Mouse (Mus musculus) forebrain, embryonic 13.5 days (tissue): ENCODE measurements around the gene Cd276. TPM values are rescaled to one million over a fixed set of nuclear protein-coding genes. Genes with fewer than 3 reads are reported as not detected.

Experiments
- ATAC-seq: fragments of 200-750 bp; cut with Nextera tagmentation; 2 replicates; pipeline ENCODE4 v1.8.0; 2017
- H3K27ac ChIP-seq: fragments of 300-500 bp; sonication (generic); 2 replicates; pipeline ENCODE4 v1.5.1; 2015; ENCODE audit warnings: inconsistent platforms, mild to moderate bottlenecking, moderate library complexity
- H3K27me3 ChIP-seq: fragments of 300-500 bp; sonication (generic); 2 replicates; pipeline ENCODE4 v1.6.1; 2015; ENCODE audit warnings: mild to moderate bottlenecking, inconsistent platforms
- H3K36me3 ChIP-seq: fragments of 300-500 bp; sonication (generic); 2 replicates; pipeline ENCODE4 v1.6.1; 2015; ENCODE audit warnings: mild to moderate bottlenecking, inconsistent platforms; ENCODE audit not compliant: poor library complexity, severe bottlenecking
- H3K4me1 ChIP-seq: fragments of 300-500 bp; sonication (generic); 2 replicates; pipeline ENCODE4 v1.6.1; 2015; ENCODE audit warnings: inconsistent platforms
- H3K4me2 ChIP-seq: fragments of 300-500 bp; sonication (generic); 2 replicates; pipeline ENCODE4 v1.6.1; 2015; ENCODE audit warnings: inconsistent platforms, mild to moderate bottlenecking, moderate library complexity
- H3K4me3 ChIP-seq: fragments of 300-500 bp; sonication (generic); 2 replicates; pipeline ENCODE4 v1.5.1; 2015; ENCODE audit warnings: mild to moderate bottlenecking, inconsistent platforms
- H3K9ac ChIP-seq: fragments of 300-500 bp; sonication (generic); 2 replicates; pipeline ENCODE4 v1.6.1; 2015; ENCODE audit warnings: mild to moderate bottlenecking, inconsistent platforms
- H3K9me3 ChIP-seq: fragments of 300-500 bp; sonication (generic); replicated peaks from 2 replicates; pipeline ENCODE4 v1.6.1; 2016; ENCODE audit warnings: inconsistent platforms
- WGBS: fragments of 180-500 bp; shearing (Covaris S2); methylation state at CpG from one replicate; pipeline ENCODE4 v1.1.7; 2015; 5-methylcytosine and 5-hydroxymethylcytosine counted together
- polyA plus RNA-seq: library from polyadenylated mRNA; unstranded; fragments of >200 nt; fragmentation: Nextera tagmentation; extraction: Ambion mirVana; gene quantifications from 2 replicates; pipeline ENCODE4 v1.2.1, GENCODE M21; 2015

Cd276 gene
- polyA plus RNA-seq, 1 experiment from 2014 or later = 23.0 TPM

DNA sequence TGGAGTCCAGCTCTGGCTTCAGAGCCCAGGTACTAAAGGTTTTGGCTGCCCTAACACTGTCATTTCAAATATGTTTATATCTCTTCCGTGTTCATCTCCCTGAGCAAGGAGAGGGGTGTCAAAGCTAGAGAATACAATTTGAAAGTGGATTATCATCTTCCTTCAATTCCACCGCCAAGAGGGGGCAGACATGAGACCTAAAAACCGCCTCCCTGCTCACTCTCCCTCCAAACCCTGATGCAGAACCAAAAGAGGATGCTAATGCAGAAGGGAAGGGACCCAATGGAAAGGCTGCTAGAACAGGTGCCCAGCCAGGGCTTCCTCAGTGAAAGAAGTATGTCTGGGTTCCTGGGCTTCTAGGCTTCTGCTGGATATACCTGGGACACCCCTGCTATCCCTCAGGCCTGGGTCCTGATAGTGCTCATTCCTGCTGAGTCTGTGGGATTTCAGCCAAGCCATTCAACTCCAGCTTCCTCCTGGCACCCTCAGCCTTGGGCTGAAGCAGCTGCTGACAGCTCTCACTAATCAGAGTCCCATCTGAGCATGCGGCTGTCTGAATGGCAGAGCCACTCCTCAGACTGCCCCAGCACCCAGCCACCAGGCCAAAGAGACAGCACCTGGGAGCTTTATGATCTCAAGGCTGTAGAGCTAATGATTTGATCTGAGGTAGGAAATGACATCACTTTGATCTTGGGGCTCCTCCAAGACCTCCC is 58.6 kb downstream of the Cd276 start:
- 34% methylated on average over 4 of the region's 4 CpGs for WGBS
- H3K27ac ChIP-seq = peak overlapping the region; percentile 51
- no peak overlapping the region for H3K9ac ChIP-seq
- no peaks in the 10 kb centered on the region for H3K27me3 ChIP-seq
- H3K4me1 ChIP-seq = peaks cover 18% of the 10 kb centered on the region
- H3K4me2 ChIP-seq = no peak overlapping the region
- ATAC-seq = no peak
- peaks cover 23% of the 10 kb centered on the region for H3K36me3 ChIP-seq
- H3K9me3 ChIP-seq = no peaks in the 10 kb centered on the region
- no peak overlapping the region for H3K4me3 ChIP-seq

DNA sequence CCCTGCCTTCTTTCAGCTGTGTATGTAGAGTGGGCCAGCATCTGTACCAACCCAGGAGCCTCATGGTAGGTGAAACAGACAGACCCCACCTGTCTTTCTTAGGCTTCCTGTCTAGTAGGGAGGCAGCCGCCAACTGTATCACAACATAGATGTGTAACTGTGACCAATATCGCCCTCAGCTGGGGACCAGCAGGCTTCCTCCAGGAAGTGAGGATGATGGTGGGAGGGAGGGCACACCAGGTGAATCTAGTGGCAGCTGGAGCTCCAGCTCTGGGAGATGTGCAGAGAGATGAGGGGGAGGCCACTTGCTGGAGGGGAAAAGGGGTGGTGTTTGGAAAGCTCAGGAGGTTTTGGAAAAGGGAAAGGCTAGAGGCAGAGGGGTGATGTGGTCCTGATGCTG is 60.2 kb downstream of the Cd276 start:
- Histone ChIP-seq H3K4me3 (no peak overlapping the region), H3K9me3 (no peaks in the 10 kb centered on the region), H3K36me3 (peaks cover 23% of the 10 kb centered on the region), H3K4me1 (peaks cover 34% of the 10 kb centered on the region), H3K4me2 (no peak overlapping the region), H3K27me3 (peaks cover 2% of the 10 kb centered on the region; the same call in 1 of the 2 replicates), H3K27ac (no peak overlapping the region; the same call in 1 of the 2 replicates), H3K9ac (no peak overlapping the region)
- no peak for ATAC-seq
- WGBS = 78% methylated on average over 2 of the region's 2 CpGs

DNA sequence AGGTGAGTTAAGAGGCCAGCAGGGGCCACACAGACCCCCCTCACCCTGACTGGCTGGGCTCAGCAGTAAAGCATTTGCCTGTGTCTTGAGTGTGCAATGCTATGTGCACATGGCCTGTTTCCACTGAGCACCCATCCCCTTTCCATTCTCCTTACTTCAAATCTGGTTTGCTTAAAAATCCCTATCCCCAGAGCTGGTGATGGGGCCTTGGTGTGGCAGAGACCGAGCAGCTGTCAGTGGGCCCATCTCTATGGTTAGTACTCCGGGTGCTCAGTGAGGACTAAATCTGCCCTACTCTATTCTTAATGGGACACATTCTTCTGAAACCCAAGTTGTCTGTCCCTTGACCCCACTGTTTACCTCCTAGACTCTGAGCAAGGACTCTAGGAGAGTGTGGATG is 64.8 kb downstream of the Cd276 start:
- H3K9ac ChIP-seq = peak overlapping the region; percentile 76
- no peaks in the 10 kb centered on the region for H3K9me3 ChIP-seq
- ATAC-seq = no peak
- peak overlapping the region; percentile 96 for H3K4me2 ChIP-seq
- peaks cover 17% of the 10 kb centered on the region; the same call in 1 of the 2 replicates for H3K36me3 ChIP-seq
- 74% methylated on average over 2 of the region's 2 CpGs for WGBS
- no peak overlapping the region for H3K27ac ChIP-seq
- H3K27me3 ChIP-seq = peaks cover 21% of the 10 kb centered on the region
- peak overlapping the region; percentile 55 for H3K4me3 ChIP-seq
- peaks cover 42% of the 10 kb centered on the region for H3K4me1 ChIP-seq

DNA sequence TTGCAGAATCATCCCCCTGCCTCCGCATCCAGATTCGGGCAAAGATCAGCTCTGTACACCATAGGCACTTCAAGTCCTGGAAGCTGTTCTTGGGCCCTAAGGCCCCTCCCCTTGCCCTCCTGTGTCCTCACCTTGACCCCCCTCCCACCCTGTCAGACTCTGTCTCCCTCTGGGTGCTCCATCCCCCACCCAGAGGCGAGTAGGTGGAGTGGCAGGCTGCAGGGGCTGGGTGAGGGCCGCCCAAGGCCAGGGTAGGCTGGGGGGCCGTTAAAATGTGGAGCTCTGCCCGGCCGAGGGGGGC is 65.4 kb downstream of the Cd276 start:
- H3K9ac ChIP-seq = peak overlapping the region; percentile 76
- no peaks in the 10 kb centered on the region for H3K9me3 ChIP-seq
- peak overlapping the region; percentile 96 for H3K4me2 ChIP-seq
- H3K27ac ChIP-seq = no peak overlapping the region
- peaks cover 39% of the 10 kb centered on the region for H3K4me1 ChIP-seq
- 9% methylated on average over 7 of the region's 7 CpGs for WGBS
- 0 out of 2 replicates have a peak, but pooled peaks have one; percentile 11 for ATAC-seq
- H3K4me3 ChIP-seq = peak overlapping the region; percentile 55
- peaks cover 22% of the 10 kb centered on the region for H3K27me3 ChIP-seq
- peaks cover 17% of the 10 kb centered on the region; the same call in 1 of the 2 replicates for H3K36me3 ChIP-seq

DNA sequence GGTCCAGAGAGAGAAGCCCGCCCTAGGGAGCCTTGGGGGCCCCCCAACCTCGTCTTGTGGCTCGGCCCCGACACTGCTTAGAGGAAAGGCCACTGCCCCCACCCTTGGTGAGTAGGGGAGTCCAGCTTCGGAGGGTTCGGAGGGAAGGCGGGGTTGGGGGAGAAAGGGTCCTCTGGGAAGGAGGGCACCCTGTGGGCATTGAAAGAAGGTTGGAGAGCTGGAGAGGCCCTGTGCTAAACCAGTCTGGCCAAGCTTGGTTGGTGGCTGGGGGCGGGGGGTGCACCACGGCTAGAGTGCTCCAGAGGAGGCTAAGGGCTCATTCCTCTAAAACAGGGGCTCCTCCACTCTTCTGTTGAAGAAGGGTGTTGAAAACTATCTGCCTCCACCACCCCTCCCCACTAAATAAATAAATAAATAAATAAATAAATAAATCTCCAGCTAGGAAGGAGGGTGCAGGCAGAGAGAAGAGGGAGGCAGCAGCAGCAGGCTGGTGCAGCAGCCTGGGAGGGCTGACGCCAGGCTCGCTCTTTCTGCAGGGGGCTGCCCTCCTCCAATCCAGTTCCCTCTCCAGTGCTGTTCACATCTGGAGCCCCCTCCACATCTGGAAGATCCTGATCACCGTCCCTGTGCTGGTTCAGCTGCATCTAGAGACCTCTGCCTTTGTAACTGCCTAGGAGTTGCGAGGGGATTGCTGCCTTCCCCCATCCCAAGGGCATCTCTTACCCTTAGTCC is 65.9 kb downstream of the Cd276 start:
- Histone ChIP-seq H3K9me3 (no peaks in the 10 kb centered on the region), H3K9ac (peak overlapping the region; percentile 76), H3K27ac (peak overlapping the region; percentile 89; the same call in 1 of the 2 replicates), H3K36me3 (peaks cover 17% of the 10 kb centered on the region; the same call in 1 of the 2 replicates), H3K4me3 (peak overlapping the region; percentile 55), H3K4me1 (peaks cover 39% of the 10 kb centered on the region), H3K27me3 (peaks cover 22% of the 10 kb centered on the region), H3K4me2 (peak overlapping the region; percentile 96)
- ATAC-seq = peak; percentile 70
- 2% methylated on average over 11 of the region's 13 CpGs for WGBS

DNA sequence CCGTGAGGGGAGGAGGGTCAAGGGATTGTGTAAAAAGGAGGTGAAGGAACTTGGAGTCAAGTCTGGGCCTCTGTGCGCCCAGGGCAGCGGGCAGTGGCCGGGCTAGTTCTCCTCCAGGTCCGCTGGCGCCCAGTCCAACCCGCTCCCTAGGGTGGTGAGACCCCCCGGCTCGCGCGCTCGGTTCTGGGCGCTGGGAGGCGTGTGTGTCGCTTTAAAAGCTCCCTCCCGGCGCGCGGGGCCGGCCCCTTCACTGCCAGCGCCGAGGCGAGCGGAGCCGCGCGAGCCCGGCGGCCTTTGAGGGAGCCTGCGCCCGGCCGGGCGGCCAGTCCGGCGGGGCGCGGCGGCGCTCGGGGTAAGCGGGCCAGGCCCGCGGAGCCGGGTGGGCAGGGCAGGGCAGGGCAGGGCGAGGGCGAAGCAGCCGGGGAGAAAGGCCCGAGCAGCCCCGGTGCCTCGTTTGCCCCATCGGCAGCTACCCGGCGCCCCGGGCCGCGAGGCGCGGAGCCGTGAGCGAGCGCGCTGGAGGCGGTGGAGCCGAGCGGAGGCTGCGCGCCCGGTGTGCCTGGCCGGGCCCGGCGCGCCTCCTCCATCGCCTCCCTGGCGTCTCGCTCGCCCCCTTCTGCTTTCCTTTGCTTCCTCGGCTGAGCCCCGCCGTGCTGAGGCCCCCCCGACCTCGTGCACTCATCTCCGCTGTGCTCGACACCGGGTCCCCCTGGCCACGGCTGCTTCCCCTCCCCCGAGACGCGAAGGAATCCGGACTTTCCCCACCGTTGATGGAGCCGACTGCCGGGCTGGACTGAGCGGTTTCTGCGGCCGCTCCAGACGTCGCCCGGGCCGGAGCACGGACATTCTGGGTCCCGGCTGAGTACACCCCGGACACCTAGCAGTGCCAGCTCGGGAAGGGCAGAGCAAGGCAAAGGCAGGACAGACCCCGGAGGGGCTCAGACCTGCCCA is 67.1 kb downstream of the Cd276 start, which contains the start of gene Insyn1:
Insyn1 (plus strand) TSS at position 753 of the 951 bp plus-strand sequence.
- Histone ChIP-seq H3K4me3 (peak within 1 kb of the TSS; percentile 55), H3K27ac (peak within 1 kb of the TSS; percentile 89)
- 1% methylated on average over 65 of the region's 104 CpGs for WGBS

DNA sequence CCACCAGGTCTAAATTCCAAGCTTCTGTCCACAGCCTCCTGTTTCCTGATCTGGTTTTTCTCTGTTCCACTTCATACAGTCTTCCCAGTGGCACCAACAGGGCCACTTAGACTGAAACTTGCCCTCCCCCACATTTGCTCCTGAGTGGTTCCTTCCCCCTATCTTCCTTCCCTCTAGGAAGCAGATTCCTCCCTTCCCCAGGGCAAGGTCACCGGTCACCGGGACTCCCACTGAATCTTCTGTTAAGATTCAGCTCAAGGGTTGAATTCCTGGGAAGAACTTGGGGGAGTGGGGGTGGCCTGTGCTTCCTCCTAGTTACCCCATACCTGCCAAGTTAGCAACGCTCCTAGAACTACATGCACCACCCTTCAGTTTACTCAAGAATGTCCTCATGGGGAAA is 68.2 kb downstream of the Cd276 start:
- Histone ChIP-seq H3K4me3 (no peak overlapping the region), H3K4me1 (peaks cover 36% of the 10 kb centered on the region), H3K36me3 (peaks cover 4% of the 10 kb centered on the region; the same call in 1 of the 2 replicates), H3K27me3 (peaks cover 22% of the 10 kb centered on the region), H3K4me2 (no peak overlapping the region), H3K27ac (no peak overlapping the region), H3K9ac (no peak overlapping the region), H3K9me3 (no peaks in the 10 kb centered on the region)
- WGBS = 41% methylated on average over 3 of the region's 3 CpGs
- no peak for ATAC-seq

More for the DNA sequence above, 67.1 kb downstream of the Cd276 start, which contains the start of gene Insyn1:
- ATAC-seq = peak; percentile 81
- Histone ChIP-seq H3K4me1 (peaks cover 39% of the 10 kb centered on the region), H3K9me3 (no peaks in the 10 kb centered on the region), H3K36me3 (peaks cover 15% of the 10 kb centered on the region; the same call in 1 of the 2 replicates), H3K27me3 (peaks cover 22% of the 10 kb centered on the region), H3K9ac (peak within 1 kb of the TSS; percentile 76), H3K4me2 (peak within 1 kb of the TSS; percentile 96)

Other genes with a start within 250 kb of the Cd276 start
- 5.0 and 5.8 TPM in 2 replicates for gene Loxl1, start 242.3 kb downstream of the Cd276 start, polyA plus RNA-seq
- not detected in 2 replicates for gene Tbc1d21, start 185.0 kb downstream of the Cd276 start, polyA plus RNA-seq
- 2.8 and 3.5 TPM in 2 replicates for gene Insyn1, start 66.8 kb downstream of the Cd276 start, polyA plus RNA-seq
- 79.8 and 98.9 TPM in 2 replicates for gene Nptn, start 26.8 kb upstream of the Cd276 start, polyA plus RNA-seq
- gene Rec114, start 188.5 kb upstream of the Cd276 start, polyA plus RNA-seq = 1.5 and 1.6 TPM in 2 replicates